Mouse (Mus musculus) embryonic stem cell, embryonic (primary cell): ENCODE data around the gene Arpc1b.

Experiments
- CTCF ChIA-PET, 4 experiments: fragments of 300-600 bp in 2 of 4; fragments of 350-600 bp in 2 of 4; sonication (Branson Sonifier 250); formaldehyde crosslinking; loops; one replicate each; lab custom pipeline; 2022; ENCODE audit warnings: inconsistent platforms in 2 of 4; lab: Charles Lee
- POLR2A ChIA-PET, 4 experiments: fragments of 300-600 bp in 2 of 4; fragments of 350-600 bp in 2 of 4; sonication (Branson Sonifier 250); formaldehyde crosslinking; loops; one replicate each; lab custom pipeline; 2022; ENCODE audit warnings: antibody characterized with exemption in 4 of 4, inconsistent platforms in 1 of 4; lab: Charles Lee

The Arpc1b gene

DNA sequence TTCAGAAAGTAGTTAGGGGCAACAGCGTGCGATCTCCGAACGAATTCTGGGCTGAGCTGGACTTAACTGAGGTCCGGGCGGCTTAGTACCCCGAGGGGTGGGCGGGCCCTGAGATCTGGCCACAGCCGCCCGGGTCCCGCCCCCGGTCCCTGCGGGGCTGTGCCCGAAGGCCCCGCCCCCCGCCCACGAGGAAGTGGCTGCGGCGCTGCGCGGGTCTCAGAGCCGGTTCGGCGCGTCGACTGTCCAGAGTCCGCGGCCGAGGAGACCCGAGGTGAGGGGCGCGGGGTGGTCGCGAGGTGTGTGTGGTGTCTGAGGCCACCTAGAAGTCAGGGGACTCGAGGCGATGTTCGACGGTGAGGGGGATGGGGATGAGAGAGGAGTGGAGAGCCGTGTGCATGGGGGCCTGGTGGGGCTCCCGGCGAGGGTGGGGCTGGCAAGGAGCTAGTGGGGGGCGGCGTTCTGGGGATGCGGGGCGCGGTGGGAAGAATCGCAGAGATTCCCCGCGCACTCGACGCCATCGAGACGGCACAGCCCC lies at the start of gene Arpc1b:
Arpc1b (plus strand) TSS at position 145 of the 535 bp plus-strand sequence.
- ChIA-PET CTCF (interaction anchor here (0.5 to 1.5 kb wide), 9 partner anchors 11 to 1567 kb away, joined by 3 to 7 read pairs (median 3); no protein-coding TSS in a partner anchor), POLR2A (interaction anchor here (0.6 to 7.7 kb wide), 71 partner anchors 8 to 1798 kb away, joined by 3 to 74 read pairs (median 5); partner anchors contain the start of genes Arpc1a (in 3 of the 4), Cpsf4 (in 3 of the 4), Kpna7 (in 3 of the 4) and Ptcd1 (in 3 of the 4))

DNA sequence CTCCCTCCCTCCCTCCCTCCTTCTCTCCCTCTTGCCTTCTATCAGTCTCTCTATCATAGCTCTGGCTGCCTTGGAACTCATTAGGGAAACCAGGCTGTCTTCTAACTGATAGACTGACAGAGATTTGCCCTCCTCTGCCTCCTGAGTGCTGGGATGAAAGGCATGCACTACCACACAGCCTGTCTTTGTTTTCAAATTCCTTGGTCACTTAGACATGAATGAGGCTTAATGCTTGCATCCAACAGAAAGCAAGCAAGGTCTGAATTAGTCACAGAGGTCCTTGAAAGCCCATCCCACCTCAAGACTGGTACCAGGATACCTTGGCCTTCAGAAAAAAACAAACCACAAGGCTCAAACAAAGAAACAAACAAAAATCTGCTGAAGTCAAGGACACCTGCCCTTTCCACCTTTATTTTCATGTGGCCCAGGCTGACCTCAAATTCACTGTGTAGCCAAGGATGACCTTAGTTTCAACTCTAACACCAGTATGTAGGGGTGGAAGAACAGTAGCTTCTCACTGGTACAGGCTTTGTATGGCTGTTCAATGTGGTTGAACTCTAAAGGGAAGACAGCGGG lies 49.2 kb upstream of the Arpc1b start:
- ChIA-PET CTCF (interaction anchor here in 1 of 4 experiments (0.5 to 0.6 kb wide), 2 partner anchors 294 to 1152 kb away, joined by 3 to 6 read pairs; no protein-coding TSS in a partner anchor), POLR2A (interaction anchor here in 1 of 4 experiments (0.6 kb wide), 1 partner anchor 607 kb away, joined by 5 read pairs; no protein-coding TSS in a partner anchor)

DNA sequence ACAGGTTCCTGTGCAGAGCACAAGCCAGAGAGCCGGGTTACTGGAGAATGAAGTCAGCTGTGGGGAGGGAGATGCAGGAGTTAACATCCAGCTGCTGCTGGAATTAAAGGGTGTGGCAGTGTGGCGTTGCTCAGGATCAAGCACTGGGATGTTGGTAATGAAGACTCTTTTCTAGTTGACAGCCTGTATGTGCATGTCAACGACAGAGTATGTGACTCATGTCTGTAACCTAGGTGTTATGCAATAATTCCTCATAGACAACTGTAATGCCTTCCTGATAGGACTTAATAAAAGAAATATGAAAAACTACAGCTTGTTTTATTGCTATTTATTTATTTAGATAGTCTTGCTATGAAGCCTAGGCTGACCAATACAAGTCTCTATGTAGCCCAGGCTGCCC lies 45.2 kb upstream of the Arpc1b start:
- ChIA-PET CTCF (interaction anchor here in 2 of 4 experiments (0.6 to 1.6 kb wide), 8 partner anchors 9 to 400 kb away, joined by 3 to 6 read pairs (median 4); no protein-coding TSS in a partner anchor), POLR2A (interaction anchor here in 1 of 4 experiments (0.6 to 1.6 kb wide), 2 partner anchors 8 to 58 kb away, joined by 3 to 6 read pairs; no protein-coding TSS in a partner anchor)

DNA sequence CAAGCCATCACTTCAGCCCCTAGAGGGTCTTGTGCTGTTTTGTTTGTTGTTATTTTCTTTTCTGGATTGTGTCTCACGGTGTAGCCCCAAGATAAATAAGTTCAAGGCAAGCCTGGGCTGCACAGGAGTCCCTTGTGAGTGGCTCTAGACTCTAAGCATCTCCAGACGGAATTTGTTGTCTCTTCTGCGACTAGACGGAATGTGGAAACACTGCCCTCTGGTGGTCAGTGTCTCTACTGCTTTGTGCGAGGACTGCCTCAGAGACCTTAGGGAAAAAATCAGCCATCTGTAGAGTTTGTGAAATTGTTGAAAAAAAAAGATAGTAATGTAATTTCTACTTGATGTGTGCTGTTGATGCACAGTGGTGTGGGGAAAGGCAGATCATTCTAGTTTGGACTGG lies 44.3 kb upstream of the Arpc1b start:
- ChIA-PET CTCF (interaction anchor here in 2 of 4 experiments (1.2 to 1.6 kb wide), 3 partner anchors 28 to 603 kb away, joined by 3 to 6 read pairs (median 3); no protein-coding TSS in a partner anchor), POLR2A (interaction anchor here in 1 of 4 experiments (1.6 kb wide), 1 partner anchor 9 kb away, joined by 3 read pairs; no protein-coding TSS in a partner anchor)

DNA sequence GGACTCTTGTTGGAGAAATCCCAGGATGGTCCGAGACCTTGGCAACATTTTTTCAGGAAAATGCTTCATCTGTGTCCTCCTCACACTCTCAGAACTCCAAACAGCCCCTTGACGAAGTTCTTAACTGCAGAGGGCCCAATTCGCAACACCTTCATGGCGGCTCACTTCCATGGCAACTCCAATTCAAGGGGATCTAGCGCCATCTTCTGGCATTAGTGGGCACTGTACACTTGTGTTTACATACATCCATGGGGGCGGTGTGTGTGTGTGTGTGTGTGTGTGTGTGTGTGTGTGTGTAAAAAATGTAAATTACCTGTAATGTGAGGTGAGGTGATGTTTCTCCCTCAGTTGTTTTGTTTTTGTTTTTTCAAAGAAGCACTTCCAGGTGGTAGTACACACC lies 42.7 kb upstream of the Arpc1b start:
- ChIA-PET CTCF (interaction anchor here (0.6 to 1.4 kb wide), 11 partner anchors 12 to 1542 kb away, joined by 3 to 4 read pairs (median 3); partner anchors contain the start of genes Arpc1a (in 2 of the 4) and Kpna7 (in 1 of the 4)), POLR2A (interaction anchor here in 1 of 4 experiments (0.6 kb wide), 1 partner anchor 309 kb away, joined by 3 read pairs; no protein-coding TSS in a partner anchor)

DNA sequence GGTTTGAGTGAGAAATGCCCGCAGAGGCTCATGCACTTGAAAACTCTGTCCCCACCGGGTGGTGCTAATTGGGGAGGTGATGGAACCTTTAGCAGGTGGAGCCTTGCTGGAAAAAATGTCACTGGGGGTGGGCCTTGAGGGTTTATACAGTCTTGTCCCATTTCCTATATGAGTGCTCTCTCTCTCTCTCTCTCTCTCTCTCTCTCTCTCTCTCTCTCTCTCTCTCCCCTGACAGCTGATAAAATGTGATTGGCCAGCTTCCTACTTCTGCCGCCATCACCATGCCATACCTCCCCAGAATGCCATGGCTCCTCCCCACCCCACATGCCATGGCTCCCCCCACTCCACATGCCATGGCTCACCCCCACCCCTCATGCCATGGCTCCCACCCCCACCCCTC lies 38.9 kb upstream of the Arpc1b start:
- POLR2A ChIA-PET: interaction anchor here in 3 of 4 experiments (0.7 to 1.5 kb wide), 4 partner anchors 8 to 387 kb away, joined by 3 to 6 read pairs (median 4); partner anchors contain the start of genes Arpc1a (in 1 of the 3) and Kpna7 (in 1 of the 3)
- CTCF ChIA-PET: interaction anchor here in 2 of 4 experiments (0.6 to 0.9 kb wide), 3 partner anchors 42 to 87 kb away, joined by 3 to 5 read pairs (median 4); no protein-coding TSS in a partner anchor

DNA sequence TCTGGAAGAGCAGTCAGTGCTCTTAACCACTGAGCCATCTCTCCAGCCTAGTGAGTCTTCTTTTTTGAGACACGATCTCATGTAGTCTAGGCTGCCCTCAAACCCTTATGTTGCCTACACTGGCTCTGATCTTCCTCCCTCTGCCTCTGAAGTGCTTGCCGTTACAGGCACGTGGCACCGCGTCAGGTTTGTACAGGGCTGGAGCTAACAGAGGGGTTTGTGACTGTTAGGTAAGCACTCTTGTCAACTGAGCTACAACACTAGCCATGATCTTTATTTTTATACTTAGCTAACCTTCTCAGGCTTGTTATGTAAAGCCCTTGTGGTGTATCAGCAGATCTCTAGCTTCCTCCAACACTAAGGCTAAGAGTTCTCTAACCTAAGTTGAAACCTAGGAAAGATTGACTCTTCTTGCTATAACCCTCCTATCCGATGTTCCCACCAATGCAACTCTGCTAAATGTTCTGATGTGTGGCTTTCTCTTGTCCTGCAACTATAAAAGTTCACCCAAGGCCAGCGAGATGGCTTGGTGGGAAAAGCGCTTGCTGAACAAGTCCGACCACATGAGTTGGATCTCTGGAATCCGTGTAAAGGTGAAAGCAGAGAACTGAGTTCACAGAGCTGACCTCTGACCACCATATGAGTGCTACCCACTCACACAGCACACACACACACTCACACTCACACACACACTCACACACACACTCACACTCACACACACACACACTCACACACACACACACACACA lies 32.0 kb upstream of the Arpc1b start:
- POLR2A ChIA-PET: interaction anchor here in 1 of 4 experiments (2.5 kb wide), 1 partner anchor 44 kb away, joined by 8 read pairs; no protein-coding TSS in a partner anchor
- CTCF ChIA-PET: no interaction called here

DNA sequence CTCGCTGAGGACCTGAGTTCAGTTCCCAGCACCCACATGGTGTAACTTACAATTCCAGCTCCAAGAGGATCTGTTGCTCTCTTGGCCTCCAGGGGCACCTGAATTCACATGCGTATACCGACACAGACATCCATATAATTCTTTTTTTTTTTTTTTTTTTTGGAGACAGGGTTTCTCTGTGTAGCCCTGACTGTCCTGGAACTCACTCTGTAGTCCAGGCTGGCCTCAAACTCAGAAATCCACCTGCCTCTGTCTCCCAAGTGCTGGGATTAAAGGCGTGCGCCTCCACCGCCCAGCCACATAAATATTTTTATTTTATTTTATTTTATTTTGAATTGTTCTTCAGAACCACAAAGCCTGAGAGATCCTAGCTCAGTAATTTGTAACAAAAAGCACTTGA lies 30.8 kb upstream of the Arpc1b start:
- POLR2A ChIA-PET: interaction anchor here in 3 of 4 experiments (0.5 to 4.0 kb wide), 22 partner anchors 8 to 1751 kb away, joined by 3 to 31 read pairs (median 5); partner anchors contain the start of genes Arpc1b (in 2 of the 3), Zfp655 (in 2 of the 3) and Zkscan5 (in 1 of the 3)
- CTCF ChIA-PET: interaction anchor here in 2 of 4 experiments (0.6 to 1.3 kb wide), 4 partner anchors 12 to 94 kb away, joined by 3 to 8 read pairs (median 4); no protein-coding TSS in a partner anchor

DNA sequence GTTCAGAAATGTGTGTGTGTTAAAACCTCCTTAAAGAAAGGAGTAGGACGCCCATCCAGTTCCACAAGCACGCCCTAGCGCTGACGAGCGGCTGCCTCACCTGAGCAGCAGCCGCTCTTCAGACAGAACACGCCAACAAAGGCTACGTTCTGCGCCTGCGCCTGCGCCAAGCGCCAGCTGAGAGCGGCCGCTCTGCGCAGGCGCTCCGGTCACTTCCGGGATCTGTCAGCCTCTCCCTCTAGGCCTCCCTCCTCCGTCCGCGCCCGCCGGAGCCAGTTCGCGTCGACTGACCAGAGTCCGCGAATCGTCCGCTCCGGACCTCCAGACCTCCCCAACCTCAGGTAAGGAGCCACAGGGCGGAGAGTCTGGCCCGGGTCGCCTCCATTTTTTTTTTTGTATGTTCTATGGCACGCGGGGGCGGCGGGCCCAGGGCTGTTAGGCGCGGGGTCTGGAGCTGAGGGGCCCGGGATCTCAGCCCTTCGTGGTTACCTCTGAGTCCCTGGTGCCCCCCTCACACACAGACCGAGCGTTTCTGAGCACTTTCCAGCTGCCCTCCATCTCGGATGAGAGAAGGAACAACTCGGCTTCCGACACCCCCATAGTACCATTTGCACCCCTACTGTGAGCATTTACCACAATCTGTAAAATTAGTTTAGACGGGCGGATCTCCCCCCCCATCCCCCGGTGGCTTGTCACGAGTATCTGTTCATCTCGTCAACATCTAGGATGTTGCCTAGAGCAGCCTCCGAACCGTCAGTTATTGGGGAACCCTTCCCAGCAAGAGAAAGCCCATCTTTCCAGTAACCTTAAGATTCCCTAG lies 30.2 kb upstream of the Arpc1b start, which contains the start of the genes Arpc1a and Kpna7:
Arpc1a (plus strand) TSS at position 199 of the 820 bp plus-strand sequence.
Kpna7 (minus strand) TSS at position 399 of the 820 bp plus-strand sequence.
- ChIA-PET POLR2A (interaction anchor here in 3 of 4 experiments (0.5 to 4.0 kb wide), 24 partner anchors 8 to 1751 kb away, joined by 3 to 31 read pairs (median 4); partner anchors contain the start of genes Arpc1b (in 2 of the 3), Zfp655 (in 2 of the 3) and Zkscan5 (in 1 of the 3)), CTCF (interaction anchor here in 3 of 4 experiments (0.6 to 1.3 kb wide), 6 partner anchors 9 to 95 kb away, joined by 3 to 8 read pairs (median 4); no protein-coding TSS in a partner anchor)

DNA sequence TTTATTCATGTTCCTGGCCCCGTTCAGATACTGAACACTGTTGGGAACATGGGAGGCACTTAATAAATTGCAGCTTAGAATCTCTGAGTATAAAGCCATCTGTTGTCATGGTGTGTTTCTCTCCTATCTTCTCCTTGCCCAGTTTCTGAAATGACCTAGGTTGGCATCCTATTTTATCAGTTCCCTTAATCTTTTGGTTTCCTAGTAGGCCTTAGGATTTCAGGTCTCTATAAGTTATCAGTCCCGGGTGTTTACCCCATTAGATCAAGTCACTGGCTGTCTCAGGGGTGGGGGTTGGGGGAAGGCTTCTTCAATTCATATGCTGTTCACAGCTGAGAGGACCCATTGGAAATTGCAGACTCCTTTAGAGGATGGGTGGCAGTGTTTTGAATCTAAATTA lies 29.2 kb upstream of the Arpc1b start:
- POLR2A ChIA-PET: interaction anchor here in 2 of 4 experiments (1.0 to 4.0 kb wide), 8 partner anchors 9 to 119 kb away, joined by 3 to 31 read pairs (median 5); partner anchors contain the start of genes Arpc1b (in 2 of the 2) and Zkscan5 (in 1 of the 2)
- CTCF ChIA-PET: interaction anchor here in 1 of 4 experiments (0.6 kb wide), 1 partner anchor 209 kb away, joined by 3 read pairs; no protein-coding TSS in a partner anchor

DNA sequence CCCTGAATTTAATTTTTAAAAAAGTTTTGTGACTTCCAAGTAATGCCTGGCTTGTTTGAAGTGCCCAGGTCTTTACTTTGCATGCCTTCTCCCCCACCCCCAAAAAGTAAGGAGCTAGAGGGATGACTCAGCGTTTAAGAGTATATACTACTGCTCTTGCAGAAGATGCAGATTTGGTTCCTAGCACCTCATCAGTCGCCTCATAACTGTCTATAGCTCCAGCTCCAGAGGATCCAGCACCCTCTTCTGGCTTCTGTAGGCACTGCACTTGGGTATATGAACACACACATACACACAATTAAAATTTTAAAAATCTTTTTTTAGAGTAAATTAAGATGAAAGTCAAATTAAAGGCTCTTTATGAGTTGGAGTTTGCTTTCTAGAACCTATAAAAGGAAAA lies 25.8 kb upstream of the Arpc1b start:
- ChIA-PET CTCF (interaction anchor here in 2 of 4 experiments (0.5 to 1.3 kb wide), 3 partner anchors 28 to 1702 kb away, joined by 3 read pairs; no protein-coding TSS in a partner anchor), POLR2A (interaction anchor here in 2 of 4 experiments (0.5 to 1.8 kb wide), 6 partner anchors 8 to 51 kb away, joined by 3 to 5 read pairs (median 4); partner anchors contain the start of gene Arpc1b (in 1 of the 2))

DNA sequence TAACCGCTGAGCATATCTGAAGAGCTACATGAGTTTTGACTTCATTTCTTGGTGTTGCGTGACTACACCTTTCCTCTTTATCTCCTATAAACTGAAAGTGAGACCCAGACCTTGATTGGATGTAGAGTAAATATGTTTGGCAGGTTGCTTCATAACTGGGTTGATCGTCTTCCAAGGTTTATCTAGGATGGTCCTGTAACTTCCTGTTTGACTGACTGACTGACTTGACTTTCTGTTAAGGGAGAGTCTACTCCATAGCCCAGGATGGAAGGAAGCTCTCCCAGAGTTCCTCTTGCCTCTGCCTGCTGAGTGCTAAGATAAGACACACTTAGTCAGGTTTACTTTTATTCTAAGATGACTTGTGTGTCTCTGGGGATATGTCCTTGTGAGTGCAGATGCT lies 24.1 kb upstream of the Arpc1b start:
- POLR2A ChIA-PET: interaction anchor here in 3 of 4 experiments (0.6 to 1.3 kb wide), 4 partner anchors 23 to 114 kb away, joined by 3 to 4 read pairs (median 3); partner anchors contain the start of gene Arpc1b (in 1 of the 3)
- CTCF ChIA-PET: interaction anchor here in 1 of 4 experiments (0.8 to 1.3 kb wide), 2 partner anchors 125 to 322 kb away, joined by 3 read pairs; partner anchors contain the start of gene Trrap

DNA sequence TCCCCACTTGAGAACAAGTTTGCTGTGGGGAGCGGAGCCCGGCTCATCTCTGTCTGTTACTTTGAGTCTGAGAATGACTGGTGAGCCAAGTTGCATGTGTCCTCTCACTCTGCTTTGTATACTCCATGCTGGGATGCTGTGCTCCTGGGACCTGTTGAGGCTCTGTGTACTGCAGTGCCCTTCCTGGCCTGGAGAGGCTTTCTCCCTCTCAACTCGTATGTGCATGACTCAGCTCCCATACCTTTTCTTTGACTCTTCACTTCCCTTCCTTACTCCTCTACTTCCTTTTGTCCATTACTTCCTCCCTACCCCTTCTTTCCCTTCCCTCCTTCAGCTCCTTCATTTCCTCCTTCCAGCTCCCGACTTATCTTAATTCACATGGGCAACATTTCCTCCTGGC lies 17.8 kb upstream of the Arpc1b start:
- ChIA-PET CTCF (interaction anchor here in 1 of 4 experiments (1.1 kb wide), 1 partner anchor 302 kb away, joined by 4 read pairs; no protein-coding TSS in a partner anchor), POLR2A (interaction anchor here in 2 of 4 experiments (0.7 to 2.0 kb wide), 3 partner anchors 10 to 89 kb away, joined by 3 to 6 read pairs (median 4); partner anchors contain the start of gene Arpc1b (in 1 of the 2))

DNA sequence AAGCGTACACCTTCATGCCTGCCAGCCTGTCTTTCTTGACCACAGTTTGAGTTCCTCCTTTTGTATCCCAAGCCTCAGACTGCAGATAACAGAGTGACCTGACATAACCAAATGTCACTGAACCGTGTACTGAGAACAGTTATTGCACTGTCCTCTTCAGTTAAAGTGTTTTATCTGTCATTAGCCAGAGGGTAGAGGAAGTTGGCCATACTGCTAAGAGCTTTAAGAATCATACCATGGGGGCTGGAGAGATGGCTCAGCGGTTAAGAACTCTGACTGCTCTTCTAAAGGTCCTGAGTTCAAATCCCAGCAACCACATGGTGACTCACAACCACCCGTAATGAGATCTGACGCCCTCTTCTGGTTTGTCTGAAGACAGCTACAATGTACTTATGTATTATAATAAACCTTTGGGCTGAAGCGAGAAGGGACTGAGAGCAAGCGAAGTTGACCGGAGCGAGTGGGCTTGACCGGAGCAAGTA lies 15.6 kb upstream of the Arpc1b start:
- POLR2A ChIA-PET: interaction anchor here in 2 of 4 experiments (0.7 to 1.0 kb wide), 2 partner anchors 10 to 14 kb away, joined by 4 to 5 read pairs; no protein-coding TSS in a partner anchor

DNA sequence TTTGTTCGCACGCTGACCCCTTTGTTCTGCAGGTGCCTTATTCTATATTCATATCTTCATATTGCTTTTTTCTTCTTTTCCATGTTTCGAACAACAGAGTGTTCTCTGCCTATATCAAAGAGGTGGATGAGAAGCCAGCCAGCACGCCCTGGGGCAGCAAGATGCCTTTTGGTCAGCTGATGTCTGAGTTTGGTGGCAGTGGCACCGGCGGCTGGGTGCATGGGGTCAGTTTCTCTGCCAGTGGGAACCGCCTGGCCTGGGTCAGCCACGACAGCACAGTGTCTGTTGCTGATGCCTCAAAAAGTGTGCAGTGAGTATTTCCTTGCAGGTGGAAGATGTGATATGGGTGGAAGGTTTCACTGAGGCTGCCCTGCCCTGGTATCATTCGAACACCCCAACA lies 13.1 kb upstream of the Arpc1b start:
- ChIA-PET POLR2A (interaction anchor here in 1 of 4 experiments (3.2 kb wide), 1 partner anchor 12 kb away, joined by 19 read pairs; the partner anchor contains the start of gene Arpc1b), CTCF (no interaction called here)

More for the DNA sequence above, 15.6 kb upstream of the Arpc1b start:
- CTCF ChIA-PET: interaction anchor here in 1 of 4 experiments (2.4 kb wide), 1 partner anchor 19 kb away, joined by 6 read pairs; no protein-coding TSS in a partner anchor
